Mouse (Mus musculus): ENCODE data around the gene Strn. TPM values are rescaled to one million over a fixed set of nuclear protein-coding genes. Genes with fewer than 3 reads are reported as not detected.

Gene Strn
- polyA plus RNA-seq, 1 experiment from 2014 or later: 21.3 TPM

DNA sequence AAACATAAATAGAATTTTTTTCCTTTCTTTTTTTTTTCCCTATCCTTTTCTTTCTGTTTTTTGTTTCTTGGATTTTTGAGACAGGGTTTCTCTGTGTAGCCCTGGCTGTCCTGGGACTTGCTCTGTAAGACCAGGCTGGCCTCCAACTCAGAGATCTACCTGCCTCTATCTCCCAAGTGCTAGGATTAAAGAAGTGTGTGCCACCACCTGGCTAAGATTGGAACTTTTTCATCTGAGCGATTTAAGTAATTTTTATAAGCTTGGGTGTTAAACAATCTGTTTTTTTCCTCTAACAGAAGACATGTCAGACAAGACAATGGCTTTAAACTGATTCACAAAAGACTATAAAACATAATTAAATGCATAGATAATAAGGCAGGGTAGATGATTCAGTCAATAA lies 1.4 kb upstream of the Strn start:
- in situ Hi-C loops (cut with MboI; ENCODE audit: low pct_unique_long_range_greater_than_20kb): no loop called here
- CTCF ChIA-PET: interaction anchor here (0.6 kb wide), 1 partner anchor 71 kb away, joined by 3 read pairs; no protein-coding TSS in a partner anchor
- no peak for DNase-seq (ENCODE audit: low read depth, low spot score)

DNA sequence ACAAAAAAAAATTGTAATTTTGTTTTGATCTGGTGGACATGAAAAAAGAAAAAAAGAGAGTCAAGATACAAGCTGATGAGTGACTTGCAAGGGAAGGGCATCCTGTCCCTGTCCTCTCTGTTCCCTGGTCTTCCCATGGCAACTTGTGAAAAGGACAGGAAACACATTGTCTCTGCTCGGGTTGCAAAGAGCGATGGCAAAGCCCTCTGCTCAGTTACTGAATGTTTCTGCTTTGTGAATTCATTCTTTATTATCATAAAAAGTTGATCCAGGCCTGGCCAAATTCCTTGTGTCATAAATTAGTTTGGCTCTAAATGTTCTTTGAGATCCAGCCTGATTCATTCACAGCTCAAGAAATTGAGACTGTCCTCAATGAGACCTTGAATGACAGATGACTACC lies 775 bp upstream of the Strn start:
- POLR2A ChIA-PET: no interaction called here
- DNase-seq (ENCODE audit: low read depth, low spot score) (no peak), ATAC-seq (no peak)
- in situ Hi-C loops (cut with MboI; ENCODE audit: low pct_unique_long_range_greater_than_20kb): no loop called here
- H3K27me3 ChIP-seq: no peaks in the 10 kb centered on the region
- CTCF ChIA-PET: interaction anchor here (0.8 kb wide), 1 partner anchor 17 kb away, joined by 4 read pairs; no protein-coding TSS in a partner anchor
- TF ChIP-seq CTCF (IDR thresholded peaks at IDR 0.05): no peak

More for the DNA sequence above, 1.4 kb upstream of the Strn start:
- TF ChIP-seq CTCF (IDR thresholded peaks at IDR 0.05): no peak
- no peaks in the 10 kb centered on the region for H3K27me3 ChIP-seq
- POLR2A ChIA-PET: no interaction called here
- ATAC-seq: no peak

DNA sequence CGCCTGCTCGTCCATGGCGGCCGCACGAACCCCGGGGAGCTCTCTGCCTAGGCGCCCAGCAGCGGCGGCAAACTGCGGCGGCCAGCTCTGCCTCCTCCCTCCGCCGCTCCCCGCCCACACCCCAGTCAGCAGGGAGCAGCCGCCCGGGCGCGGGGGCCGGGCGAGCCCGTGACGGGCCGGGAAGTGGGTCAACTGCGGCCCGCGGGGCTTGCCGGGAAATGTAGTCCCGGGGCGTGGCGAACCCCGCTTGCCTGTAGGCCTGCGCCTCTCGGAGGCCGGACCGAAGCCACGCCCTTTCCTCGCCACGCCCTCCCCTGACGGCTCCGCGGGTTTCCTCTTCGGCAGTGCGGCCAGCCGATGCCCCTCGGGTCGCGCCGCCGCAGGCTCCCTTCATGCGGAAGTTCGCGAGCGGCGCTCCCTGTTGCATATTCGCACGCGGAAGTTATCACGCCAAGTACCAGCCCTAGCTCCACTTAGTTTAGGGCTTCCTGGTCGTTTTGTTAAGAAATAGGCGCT lies 465 bp downstream of the Strn start:
- CTCF ChIA-PET: no interaction called here
- in situ Hi-C loops (cut with MboI; ENCODE audit: low pct_unique_long_range_greater_than_20kb): no loop called here
- ATAC-seq: peak; percentile 97
- no peaks in the 10 kb centered on the region for H3K27me3 ChIP-seq
- POLR2A ChIA-PET: no interaction called here
- no peak for TF ChIP-seq CTCF (IDR thresholded peaks at IDR 0.05)
- peak; percentile 73 for DNase-seq (ENCODE audit: low read depth, low spot score)

DNA sequence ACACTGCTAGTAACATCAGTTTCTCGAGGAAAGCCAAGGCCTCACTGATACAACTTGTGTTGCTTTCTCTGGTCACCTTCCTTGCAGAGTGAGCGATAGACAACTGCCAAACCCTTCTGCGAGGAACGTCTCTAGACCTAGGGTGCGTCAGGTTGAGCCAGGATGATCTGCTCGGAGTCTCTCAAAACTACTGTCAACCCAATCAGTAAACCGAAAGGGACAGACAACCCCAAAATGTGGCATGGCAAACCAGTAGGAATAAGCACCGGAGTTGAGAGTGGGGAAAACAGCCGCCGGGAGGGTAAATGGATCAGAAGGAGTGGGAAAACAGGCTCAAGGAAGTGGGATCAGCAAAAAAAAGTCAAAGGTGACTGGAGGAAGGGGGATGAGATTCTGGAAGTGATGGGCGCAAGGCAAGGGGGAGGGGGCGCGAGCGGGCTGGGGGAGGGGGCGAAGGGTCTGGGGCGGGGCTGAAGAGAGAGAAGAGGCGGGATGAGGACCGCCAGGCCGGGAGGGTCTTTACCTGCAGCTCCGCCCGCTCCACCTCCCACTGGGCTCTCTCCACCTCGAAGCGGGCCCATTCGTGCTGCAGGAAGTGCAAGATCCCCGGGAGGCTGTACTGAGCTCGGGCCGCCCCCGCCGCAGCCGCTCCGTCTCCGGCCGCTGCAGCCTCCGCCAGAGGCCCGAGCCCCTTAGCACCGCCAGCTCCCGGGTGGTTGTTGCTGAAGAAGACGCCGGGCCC lies 1.1 kb downstream of the Strn start:
- in situ Hi-C loops (cut with MboI; ENCODE audit: low pct_unique_long_range_greater_than_20kb): no loop called here
- no peak for TF ChIP-seq CTCF (IDR thresholded peaks at IDR 0.05)
- DNase-seq (ENCODE audit: low read depth, low spot score): no peak
- ChIA-PET CTCF (interaction anchor here (1.1 kb wide), 1 partner anchor 10 kb away, joined by 3 read pairs; no protein-coding TSS in a partner anchor), POLR2A (interaction anchor here (0.6 kb wide), 2 partner anchors 135 to 394 kb away, joined by 6 to 7 read pairs; no protein-coding TSS in a partner anchor)
- ATAC-seq: peak; percentile 76
- no peaks in the 10 kb centered on the region for H3K27me3 ChIP-seq

DNA sequence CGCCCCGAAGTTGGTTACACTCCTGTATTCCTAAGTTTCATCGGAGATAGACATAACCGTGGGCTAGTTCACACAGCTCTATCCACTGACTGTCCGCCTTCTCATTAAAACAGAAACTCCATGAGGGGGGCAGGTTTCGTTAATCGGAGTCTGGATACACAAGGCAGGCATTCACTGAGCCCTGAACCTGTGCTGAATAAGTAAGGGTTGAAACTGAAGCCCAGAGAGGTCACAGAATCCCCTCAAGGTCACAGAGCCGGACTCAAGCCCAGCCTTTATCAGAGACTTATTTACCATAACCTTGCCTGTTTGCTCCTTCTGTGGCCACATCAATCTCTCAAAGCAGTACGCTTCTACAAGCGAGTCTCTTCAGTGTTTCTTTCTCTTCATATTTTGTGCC lies 2.2 kb downstream of the Strn start:
- H3K27me3 ChIP-seq: no peaks in the 10 kb centered on the region
- ChIA-PET POLR2A (interaction anchor here (0.6 kb wide), 3 partner anchors 75 to 393 kb away, joined by 3 to 7 read pairs (median 6); no protein-coding TSS in a partner anchor), CTCF (interaction anchor here (1.1 kb wide), 1 partner anchor 9 kb away, joined by 3 read pairs; no protein-coding TSS in a partner anchor)
- DNase-seq (ENCODE audit: low read depth, low spot score) (no peak), ATAC-seq (no peak)
- in situ Hi-C loops (cut with MboI; ENCODE audit: low pct_unique_long_range_greater_than_20kb): no loop called here
- TF ChIP-seq CTCF (IDR thresholded peaks at IDR 0.05): no peak

DNA sequence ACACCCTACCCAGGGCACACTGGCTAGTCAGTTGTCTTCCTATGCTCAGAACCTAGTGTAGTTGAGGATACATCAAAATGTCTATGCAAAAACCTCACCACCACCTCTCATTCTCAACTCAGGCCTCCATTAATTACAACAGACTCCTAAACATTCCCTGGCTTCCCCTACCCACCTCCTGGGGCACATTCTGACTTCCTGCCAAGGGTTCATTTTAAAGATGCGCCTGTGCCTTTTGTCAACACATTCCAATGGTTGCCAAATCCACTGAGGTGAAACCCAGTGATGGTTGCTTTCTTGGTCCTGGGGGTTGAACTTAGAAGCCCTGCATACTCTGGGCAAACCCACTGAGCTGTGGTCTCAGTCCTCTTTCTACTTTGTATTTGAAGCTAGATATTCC lies 4.9 kb downstream of the Strn start:
- H3K27me3 ChIP-seq: no peaks in the 10 kb centered on the region
- CTCF ChIA-PET: no interaction called here
- DNase-seq (ENCODE audit: low read depth, low spot score) (peak; percentile 12), ATAC-seq (no peak)
- POLR2A ChIA-PET: no interaction called here
- no peak for TF ChIP-seq CTCF (IDR thresholded peaks at IDR 0.05)
- in situ Hi-C loops (cut with MboI; ENCODE audit: low pct_unique_long_range_greater_than_20kb): no loop called here

DNA sequence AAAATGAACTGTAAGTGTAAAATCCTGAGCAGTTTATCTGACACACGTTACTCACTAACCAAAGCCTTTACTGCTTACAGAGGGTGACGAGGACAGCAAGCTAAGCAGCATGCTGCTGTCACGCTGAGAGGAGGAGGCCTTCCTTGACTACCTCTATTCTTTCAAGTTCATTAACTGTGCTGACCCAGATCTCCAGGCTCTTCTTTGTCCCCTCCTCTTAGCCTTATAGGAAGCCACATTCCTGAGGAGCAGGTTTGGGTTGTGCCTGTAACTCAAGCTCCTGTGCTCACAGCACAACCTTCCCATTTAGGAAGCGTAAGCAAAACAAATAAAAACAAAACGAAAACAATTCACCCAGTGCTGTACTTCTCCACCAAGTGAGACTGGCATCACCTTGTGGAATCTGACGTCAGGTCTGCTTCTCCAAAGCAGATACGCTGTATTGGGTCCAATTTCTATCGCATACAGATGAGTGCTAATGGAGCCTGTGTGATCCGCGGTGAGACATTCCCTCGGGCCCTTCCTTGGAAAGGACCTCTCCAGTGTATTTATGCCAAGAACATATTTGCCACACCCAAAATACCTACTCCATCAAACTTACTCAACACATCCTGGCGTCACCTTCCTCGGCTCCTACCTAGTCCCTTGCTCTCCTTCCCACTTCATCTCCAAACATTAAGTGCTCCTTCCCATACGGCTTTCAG lies 10.1 kb downstream of the Strn start:
- ATAC-seq: peak; percentile 75
- ChIA-PET POLR2A (no interaction called here), CTCF (no interaction called here)
- TF ChIP-seq CTCF (IDR thresholded peaks at IDR 0.05): no peak
- no peak for DNase-seq (ENCODE audit: low read depth, low spot score)
- no peaks in the 10 kb centered on the region for H3K27me3 ChIP-seq
- in situ Hi-C loops (cut with MboI; ENCODE audit: low pct_unique_long_range_greater_than_20kb): no loop called here

DNA sequence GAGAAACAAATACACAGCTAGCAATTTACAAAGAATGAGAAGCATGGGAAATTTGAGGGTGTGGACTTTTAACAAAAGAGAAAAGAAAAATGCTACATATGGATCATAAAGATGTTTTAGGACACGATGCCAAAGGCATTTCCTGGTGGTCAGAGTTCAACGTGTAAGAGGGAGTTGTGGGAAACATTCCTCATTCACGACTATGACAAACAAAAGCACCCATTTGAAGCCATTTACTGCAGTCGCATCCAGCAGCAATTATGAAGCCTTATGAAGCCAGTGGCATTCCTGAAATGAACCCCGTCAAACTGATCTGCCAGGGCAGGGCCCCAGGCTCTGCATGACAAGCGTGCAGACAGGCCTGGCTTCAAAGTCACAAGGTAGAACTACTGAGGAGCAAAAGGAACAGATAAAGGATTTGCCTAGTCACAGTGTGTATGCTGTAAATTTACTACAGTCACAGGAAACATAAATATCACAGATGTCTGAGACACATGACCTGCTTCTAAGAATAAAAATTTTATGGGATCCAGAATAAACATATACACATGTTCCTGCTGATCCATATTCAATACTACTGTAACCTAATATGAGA lies 12.4 kb downstream of the Strn start:
- ATAC-seq (no peak), DNase-seq (ENCODE audit: low read depth, low spot score) (no peak)
- no peak for TF ChIP-seq CTCF (IDR thresholded peaks at IDR 0.05)
- POLR2A ChIA-PET: no interaction called here
- CTCF ChIA-PET: no interaction called here
- in situ Hi-C loops (cut with MboI; ENCODE audit: low pct_unique_long_range_greater_than_20kb): no loop called here
- no peaks in the 10 kb centered on the region for H3K27me3 ChIP-seq

DNA sequence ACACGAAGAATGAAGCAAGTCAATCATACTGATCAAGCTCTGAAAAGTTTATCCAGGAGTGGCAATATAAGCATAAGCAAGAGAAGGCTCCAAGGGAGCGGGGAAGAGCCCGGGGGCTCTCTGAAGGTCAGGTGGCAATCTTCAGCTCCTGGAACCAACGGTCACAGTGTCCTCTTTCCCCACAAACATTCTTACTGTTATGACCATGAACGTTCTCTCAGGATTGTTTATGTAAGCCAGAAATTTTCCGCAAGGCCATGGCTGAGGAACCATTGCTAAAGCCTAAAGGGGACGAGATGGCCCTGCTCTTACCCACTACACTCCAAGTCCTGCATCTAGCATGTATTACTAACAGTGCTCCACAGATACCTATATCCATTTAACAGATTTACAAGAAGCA lies 15.3 kb downstream of the Strn start:
- H3K27me3 ChIP-seq: no peaks in the 10 kb centered on the region
- ATAC-seq: no peak
- no peak for TF ChIP-seq CTCF (IDR thresholded peaks at IDR 0.05)
- ChIA-PET POLR2A (no interaction called here), CTCF (no interaction called here)
- in situ Hi-C loops (cut with MboI; ENCODE audit: low pct_unique_long_range_greater_than_20kb): no loop called here
- DNase-seq (ENCODE audit: low read depth, low spot score): no peak

DNA sequence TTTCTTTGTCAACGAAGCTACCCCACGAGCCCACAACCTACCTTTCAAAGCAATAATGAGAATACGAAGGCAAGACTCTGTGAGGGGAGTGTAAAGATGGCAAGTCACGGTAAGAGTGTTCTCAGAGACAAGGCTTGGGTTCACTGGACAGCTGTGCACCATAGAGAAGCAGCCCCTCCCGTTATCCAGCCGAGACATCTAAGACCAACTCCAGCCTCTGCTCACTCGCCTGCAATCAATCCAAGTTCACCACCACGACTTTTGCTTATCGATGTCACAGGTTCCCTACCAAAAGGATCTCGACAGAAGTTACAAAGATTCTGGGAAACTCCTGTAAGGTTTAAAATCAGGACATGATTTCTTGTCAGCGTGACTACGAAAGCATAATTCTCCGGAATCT lies 17.9 kb downstream of the Strn start:
- DNase-seq (ENCODE audit: low read depth, low spot score) (no peak), ATAC-seq (no peak)
- TF ChIP-seq CTCF (IDR thresholded peaks at IDR 0.05): no peak
- H3K27me3 ChIP-seq: no peaks in the 10 kb centered on the region
- ChIA-PET POLR2A (no interaction called here), CTCF (interaction anchor here (1.8 kb wide), 1 partner anchor 9 kb away, joined by 7 read pairs; no protein-coding TSS in a partner anchor)
- in situ Hi-C loops (cut with MboI; ENCODE audit: low pct_unique_long_range_greater_than_20kb): no loop called here

All from Patski (cell line).